Mouse (Mus musculus) spleen, adult 2 months (tissue): ENCODE measurements around the gene Fam120a. TPM values are rescaled to one million over a fixed set of nuclear protein-coding genes. Genes with fewer than 3 reads are reported as not detected.

Experiments used
- DNase-seq, 2 experiments: peaks; one replicate each; pipeline versions ENCODE4 v3.0.0 to v3.0.0-alpha.2; 2012 to 2021; ENCODE audit warnings: low spot score in 2 of 2, low read depth in 1 of 2
- H3K27ac ChIP-seq: fragments of 200-500 bp; 2 replicates; pipeline ENCODE4 v1.5.1; 2012; ENCODE audit warnings: low read length, inconsistent platforms; ENCODE audit not compliant: insufficient read depth
- H3K27me3 ChIP-seq: fragments of 200-500 bp; 2 replicates; pipeline ENCODE4 v1.6.1; 2012; ENCODE audit warnings: mild to moderate bottlenecking, moderate library complexity, low read length, inconsistent platforms; ENCODE audit not compliant: control insufficient read depth, insufficient read depth
- H3K36me3 ChIP-seq: fragments of 200-500 bp; 2 replicates; pipeline ENCODE4 v1.6.1; 2012; ENCODE audit warnings: mild to moderate bottlenecking, low read length, inconsistent platforms; ENCODE audit not compliant: control insufficient read depth, insufficient read depth
- H3K4me1 ChIP-seq: fragments of 200-500 bp; 2 replicates; pipeline ENCODE4 v1.6.1; 2011; ENCODE audit warnings: inconsistent platforms; ENCODE audit not compliant: control insufficient read depth, insufficient read depth, insufficient read length
- H3K4me3 ChIP-seq: fragments of 200-500 bp; 2 replicates; pipeline ENCODE4 v1.5.1; 2011; ENCODE audit warnings: mild to moderate bottlenecking, inconsistent platforms; ENCODE audit not compliant: insufficient read depth, insufficient read length; ENCODE audit errors: extremely low read depth
- CTCF ChIP-seq: fragments of 200-500 bp; IDR thresholded peaks from 2 replicates; pipeline ENCODE4 v1.5.1; 2011; ENCODE audit warnings: mild to moderate bottlenecking, inconsistent platforms; ENCODE audit not compliant: insufficient read depth, insufficient read length, insufficient replicate concordance; ENCODE audit errors: extremely low read depth
- POLR2A ChIP-seq: fragments of 200-500 bp; IDR thresholded peaks from 2 replicates; pipeline ENCODE4 v1.6.1; 2011; ENCODE audit warnings: low read depth, low read length, inconsistent platforms
- WGBS: fragments of 180-500 bp; shearing (Covaris S2); methylation state at CpG from one replicate; pipeline ENCODE4 v1.1.7; 2018; 5-methylcytosine and 5-hydroxymethylcytosine counted together
- polyA plus RNA-seq: library from polyadenylated mRNA; depleted of rRNA; stranded (reverse); fragments of >200 nt; gene quantifications from 2 replicates; pipeline ENCODE4 v1.2.3, GENCODE M21; 2012

Gene Fam120a
- polyA plus RNA-seq, 1 experiment, result 40.1 TPM

- Histone ChIP-seq H3K4me1 (peaks cover 3% of the 10 kb centered on the region; the same call in 1 of the 2 replicates), H3K4me3 (no peak overlapping the region), H3K36me3 (no peaks in the 10 kb centered on the region), H3K27ac (no peak overlapping the region), H3K27me3 (no peaks in the 10 kb centered on the region)
- TF ChIP-seq POLR2A (no peak), CTCF (peak; percentile 44; the same call in 1 of the 2 replicates)
- DNase-seq, result peak in 1 of 2 experiments; percentile 48
- WGBS, result 9% methylated on average over 6 of the region's 6 CpGs
Observed at GRCm38 (mm10) chr13:48998591-48998990, 30.8 kb upstream of the Fam120a start.

DNA sequence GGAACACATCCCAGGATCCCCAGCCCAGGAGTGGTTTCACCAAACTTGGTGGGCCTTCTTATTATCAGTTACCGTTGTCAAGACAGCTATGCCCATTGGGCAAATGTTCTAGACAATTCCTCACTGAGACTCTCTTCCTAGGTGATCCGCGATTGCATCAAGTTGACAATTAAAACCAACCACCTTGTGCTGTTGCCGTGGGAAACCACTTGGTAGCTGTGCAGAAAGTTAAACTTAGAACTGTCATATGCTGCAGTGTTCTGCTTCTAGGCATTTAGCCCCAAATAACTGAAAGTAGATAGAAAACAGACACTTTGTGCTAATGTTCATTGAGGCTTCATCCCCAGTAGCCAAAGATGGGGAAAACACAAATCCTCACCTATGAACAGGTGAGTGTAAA lies 28.9 kb upstream of the Fam120a start:
- H3K27me3 ChIP-seq, result no peaks in the 10 kb centered on the region
- H3K27ac ChIP-seq, result no peak overlapping the region
- no peak overlapping the region for H3K4me3 ChIP-seq
- peaks cover 3% of the 10 kb centered on the region; the same call in 1 of the 2 replicates for H3K4me1 ChIP-seq
- no peak for DNase-seq
- no peak for TF ChIP-seq POLR2A
- TF ChIP-seq CTCF, result no peak
- no peaks in the 10 kb centered on the region for H3K36me3 ChIP-seq
- WGBS, result 90% methylated on average over 4 of the region's 4 CpGs

DNA sequence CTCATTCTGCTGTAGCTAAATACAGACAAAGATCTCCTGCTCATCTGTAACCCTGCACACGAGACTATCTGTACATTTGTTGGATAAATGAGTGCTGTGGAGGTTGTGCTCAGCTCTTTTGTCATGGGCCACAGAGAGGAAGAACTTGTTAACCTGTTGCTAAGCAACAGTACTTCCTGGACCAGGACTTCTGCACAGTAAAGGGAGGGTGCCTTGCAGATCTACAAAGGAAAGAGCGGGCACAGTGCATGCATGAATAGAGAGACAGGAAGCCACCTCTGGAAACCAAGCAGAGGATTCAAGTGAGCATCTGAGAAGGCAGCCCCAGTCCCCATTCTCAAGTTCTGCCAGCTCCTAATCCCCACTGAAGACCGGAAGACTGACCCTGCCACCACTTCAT lies 27.1 kb upstream of the Fam120a start:
- Histone ChIP-seq H3K27ac (no peak overlapping the region), H3K27me3 (no peaks in the 10 kb centered on the region), H3K4me3 (no peak overlapping the region), H3K36me3 (no peaks in the 10 kb centered on the region), H3K4me1 (0 out of 2 replicates have a peak, but pooled peaks cover 3% of the 10 kb centered on the region)
- peak; percentile 21 to 32 for DNase-seq
- WGBS, result 4% methylated on average over 3 of the region's 3 CpGs
- TF ChIP-seq POLR2A, result no peak
- TF ChIP-seq CTCF, result no peak

DNA sequence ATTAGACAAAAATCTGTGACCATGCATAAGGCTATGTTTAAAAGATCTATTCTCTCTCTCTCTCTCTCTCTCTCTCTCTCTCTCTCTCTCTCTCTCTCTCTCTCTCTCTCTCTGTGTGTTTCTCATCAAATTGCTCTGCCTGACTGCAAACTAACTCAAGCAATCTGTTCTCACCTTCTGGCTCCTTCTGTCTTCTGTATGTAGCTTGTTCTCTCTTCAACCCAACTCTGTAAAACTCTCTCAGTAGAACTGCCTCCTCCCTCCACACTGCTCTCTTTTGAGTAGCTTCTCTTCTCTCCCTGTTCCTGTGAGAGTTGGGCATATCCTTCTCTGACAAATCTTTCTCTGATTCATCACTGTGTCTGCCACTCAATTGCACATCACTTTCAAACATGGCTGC lies 25.1 kb upstream of the Fam120a start:
- no peaks in the 10 kb centered on the region for H3K36me3 ChIP-seq
- no peak for DNase-seq
- no peak for TF ChIP-seq POLR2A
- TF ChIP-seq CTCF, result no peak

GRCm38 (mm10) chr13:48990138-48990537 lies 22.3 kb upstream of the Fam120a start:
- no peak overlapping the region for H3K27ac ChIP-seq
- WGBS, result 85% methylated on average over 2 of the region's 2 CpGs
- no peaks in the 10 kb centered on the region for H3K36me3 ChIP-seq
- DNase-seq, result no peak
- H3K27me3 ChIP-seq, result no peaks in the 10 kb centered on the region
- H3K4me3 ChIP-seq, result no peak overlapping the region
- 0 out of 2 replicates have a peak, but pooled peaks cover 3% of the 10 kb centered on the region for H3K4me1 ChIP-seq
- TF ChIP-seq CTCF (no peak), POLR2A (no peak)

More for the DNA sequence above, 25.1 kb upstream of the Fam120a start:
- Histone ChIP-seq H3K27me3 (no peaks in the 10 kb centered on the region), H3K27ac (no peak overlapping the region), H3K4me3 (no peak overlapping the region), H3K4me1 (0 out of 2 replicates have a peak, but pooled peaks cover 3% of the 10 kb centered on the region)

DNA sequence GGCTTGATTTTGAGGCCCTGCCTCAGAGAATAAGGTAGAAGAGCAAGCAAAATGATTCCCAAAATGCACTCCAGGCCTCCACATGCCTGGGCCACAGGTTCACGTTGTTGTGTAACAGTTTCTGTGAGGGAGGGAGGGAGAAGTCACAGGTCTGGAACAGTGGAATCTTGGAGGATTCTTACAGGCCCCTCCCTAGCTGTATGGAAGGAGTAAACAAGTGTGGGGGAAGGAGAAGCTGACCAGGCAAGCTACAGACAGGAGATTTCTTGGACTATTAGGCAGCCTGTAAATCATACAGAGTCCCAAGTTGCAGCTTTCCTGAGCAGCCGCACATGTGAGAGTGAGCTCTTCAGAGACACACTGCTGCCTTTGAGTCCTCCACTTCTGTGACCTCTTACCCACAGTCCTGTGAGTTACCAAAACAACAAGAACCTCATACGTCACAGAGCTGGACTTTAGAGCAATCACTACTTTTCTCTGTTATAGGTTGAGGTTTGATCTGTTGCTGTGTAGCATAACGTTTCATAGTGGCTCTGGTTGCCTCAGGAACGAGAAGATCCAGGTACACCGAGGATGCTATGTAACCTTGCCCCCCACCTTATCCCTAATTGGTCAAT lies 14.8 kb upstream of the Fam120a start:
- peaks cover 4% of the 10 kb centered on the region; the same call in 1 of the 2 replicates for H3K4me1 ChIP-seq
- no peaks in the 10 kb centered on the region for H3K36me3 ChIP-seq
- no peak overlapping the region for H3K4me3 ChIP-seq
- no peak overlapping the region for H3K27ac ChIP-seq
- TF ChIP-seq CTCF, result no peak
- no peak for TF ChIP-seq POLR2A
- WGBS, result 90% methylated on average over 6 of the region's 6 CpGs
- no peak for DNase-seq
- H3K27me3 ChIP-seq, result no peaks in the 10 kb centered on the region

- DNase-seq, result no peak
- H3K4me3 ChIP-seq, result no peak overlapping the region
- no peaks in the 10 kb centered on the region for H3K36me3 ChIP-seq
- no peaks in the 10 kb centered on the region for H3K27me3 ChIP-seq
- WGBS, result 66% methylated on average over 6 of the region's 6 CpGs
- TF ChIP-seq CTCF, result no peak
- TF ChIP-seq POLR2A, result no peak
- peak overlapping the region; percentile 26; the same call in 1 of the 2 replicates for H3K27ac ChIP-seq
- peaks cover 4% of the 10 kb centered on the region; the same call in 1 of the 2 replicates for H3K4me1 ChIP-seq
Observed at GRCm38 (mm10) chr13:48979069-48979468, 11.3 kb upstream of the Fam120a start.
